Mouse (Mus musculus) left cerebral cortex, adult 11 months (tissue): Measurements from ENCODE around the gene Zfp961.
"Not testable (repeated sequence)": the region's sequence is repeated elsewhere in the genome, so short reads cannot be mapped to it uniquely, and the experiment has no call there.

ENCODE experiments used
- DNase-seq: peaks from one replicate; pipeline ENCODE4 v3.0.0; 2022; ENCODE audit warnings: low spot score

Zfp961 gene

DNA sequence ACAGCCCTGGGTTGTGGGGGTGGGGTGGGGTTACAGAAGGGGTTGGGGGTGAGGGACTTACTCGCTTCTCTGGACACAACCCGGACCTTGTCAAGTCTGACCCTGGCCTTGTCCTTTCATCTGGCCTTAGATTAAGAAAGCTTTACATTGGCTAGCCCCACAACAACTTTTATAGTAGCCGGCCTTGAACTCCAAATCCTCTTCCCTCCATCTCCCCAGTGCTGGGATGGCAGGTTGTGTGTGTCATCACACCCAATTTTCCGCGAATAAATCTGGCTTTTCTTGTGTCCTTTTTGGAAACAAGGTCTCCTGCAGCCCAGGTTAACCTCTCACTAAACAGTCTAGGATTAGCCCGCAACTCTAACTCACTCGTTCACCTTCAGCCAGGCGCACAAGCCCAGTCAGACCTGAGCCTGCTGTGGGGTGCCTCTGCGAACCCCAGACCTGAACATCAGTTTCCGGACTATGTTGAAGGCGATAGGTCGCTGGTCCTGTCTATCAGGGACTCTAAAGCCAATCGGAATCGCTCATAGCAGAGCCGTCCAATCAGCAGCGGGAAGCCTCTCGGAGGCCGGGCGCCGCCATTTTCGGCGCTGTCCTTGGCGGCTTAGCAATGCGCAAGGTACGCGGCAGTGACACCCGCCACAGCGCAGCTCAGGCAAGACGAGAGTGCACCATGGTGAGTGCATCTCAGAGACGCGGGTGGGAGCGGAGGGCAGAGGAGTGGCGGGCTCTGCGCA is at the start of gene Zfp961:
Gene Zfp961 (plus strand): TSS at position 557 of the 740 bp plus-strand sequence.
- peak; percentile 97 for DNase-seq

GRCm38 (mm10) chr8:71903084-71903483 is 47.8 kb upstream of the Zfp961 start:
- not testable (repeated sequence) for DNase-seq

DNA sequence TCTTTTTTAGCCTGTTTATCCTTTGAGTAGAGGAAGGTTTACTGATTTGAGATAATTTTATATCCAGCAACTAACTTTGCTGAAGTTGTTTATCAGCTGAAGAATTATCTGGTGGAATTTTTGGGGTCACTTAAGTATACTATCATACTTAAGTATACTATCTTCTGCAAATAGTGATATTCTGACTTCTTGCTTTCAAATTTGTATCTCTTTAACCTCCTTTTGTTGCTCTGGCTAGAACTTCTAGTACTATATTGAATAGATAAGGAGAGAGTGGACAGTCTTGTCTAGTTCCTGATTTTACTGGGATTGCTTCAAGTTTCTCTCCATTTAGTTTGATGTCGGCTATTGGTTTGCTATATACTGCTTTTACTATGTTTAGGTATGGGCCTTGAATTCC is 44.0 kb upstream of the Zfp961 start:
- DNase-seq: no peak

DNA sequence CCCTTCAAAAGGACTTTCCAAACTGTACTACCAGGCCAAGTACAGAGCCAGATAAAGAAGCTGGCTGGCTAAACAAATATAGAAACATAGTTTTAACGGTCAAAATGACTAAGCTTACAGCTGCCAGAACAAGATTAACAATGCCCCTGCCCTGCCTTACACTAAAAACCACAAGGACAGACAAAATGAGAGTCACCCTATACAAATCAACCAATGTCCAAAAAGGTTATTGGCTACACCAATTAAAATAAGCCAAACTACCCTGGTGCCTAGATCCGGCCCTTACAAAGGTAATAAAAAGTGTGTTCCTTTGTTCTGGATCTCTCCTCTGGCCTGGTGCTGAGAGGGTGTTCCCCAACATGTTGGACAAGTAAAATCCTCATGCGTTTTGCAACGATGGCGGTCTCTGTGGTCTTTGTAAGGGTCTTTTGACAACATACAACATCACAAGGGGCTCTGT is 43.0 kb upstream of the Zfp961 start:
- no peak for DNase-seq

GRCm38 (mm10) chr8:71908309-71909261 is 42.3 kb upstream of the Zfp961 start, which contains the start of the genes Zfp882 and Zfp617:
Zfp882 (plus strand) TSS chr8:71908608.
Zfp617 (plus strand) TSS chr8:71908635.
- DNase-seq: peak; percentile 84

DNA sequence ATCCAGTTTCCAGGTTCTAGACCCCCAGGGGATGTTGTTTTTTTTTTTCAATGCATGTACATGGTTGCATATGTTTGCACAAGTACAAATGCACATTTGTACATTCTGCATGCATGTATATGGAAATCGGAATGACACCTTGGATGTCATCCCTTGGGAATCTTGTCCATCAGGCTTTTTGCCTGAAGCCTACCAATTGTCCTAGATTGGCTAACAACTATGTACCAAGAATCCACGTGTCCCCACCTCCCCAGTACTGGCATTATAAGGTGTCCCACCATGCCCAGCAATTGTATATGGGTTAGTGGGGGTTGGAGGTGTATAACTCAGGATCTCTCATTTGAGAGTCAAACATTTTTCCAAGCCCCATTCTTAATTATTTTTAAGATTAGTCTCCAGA is 38.6 kb upstream of the Zfp961 start:
- DNase-seq: no peak

- DNase-seq: peak; percentile 93
Measured at GRCm38 (mm10) chr8:71922567-71923401, 28.1 kb upstream of the Zfp961 start.

- DNase-seq: no peak
Measured at GRCm38 (mm10) chr8:71925791-71926190, 25.0 kb upstream of the Zfp961 start.

- no peak for DNase-seq
Measured at GRCm38 (mm10) chr8:71926551-71926950, 24.3 kb upstream of the Zfp961 start.

GRCm38 (mm10) chr8:71927779-71928178 is 23.1 kb upstream of the Zfp961 start:
- DNase-seq: no peak

- DNase-seq: not testable (repeated sequence)
Measured at GRCm38 (mm10) chr8:71938037-71938436, 12.8 kb upstream of the Zfp961 start.

GRCm38 (mm10) chr8:71940293-71941208 is 10.3 kb upstream of the Zfp961 start:
- no peak for DNase-seq

DNA sequence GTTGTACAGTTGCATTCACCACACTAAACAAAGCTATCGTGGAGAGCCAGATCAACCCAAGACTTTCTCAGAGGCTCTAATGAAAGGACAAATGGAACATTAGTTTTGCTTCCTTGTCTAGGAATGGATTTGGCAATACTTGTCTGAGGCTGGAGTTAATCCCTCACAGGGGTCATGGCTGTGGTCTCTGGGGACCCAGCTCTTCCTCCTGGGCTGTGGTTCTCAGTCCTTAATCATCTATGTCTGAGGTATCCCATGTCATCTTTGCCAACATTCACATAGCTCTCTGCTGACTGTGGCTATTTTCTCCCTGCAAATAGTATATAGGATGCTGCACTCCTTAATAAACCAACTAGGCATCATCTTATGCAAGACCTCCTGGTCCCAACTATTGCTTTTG is 9.1 kb upstream of the Zfp961 start:
- DNase-seq: no peak

DNA sequence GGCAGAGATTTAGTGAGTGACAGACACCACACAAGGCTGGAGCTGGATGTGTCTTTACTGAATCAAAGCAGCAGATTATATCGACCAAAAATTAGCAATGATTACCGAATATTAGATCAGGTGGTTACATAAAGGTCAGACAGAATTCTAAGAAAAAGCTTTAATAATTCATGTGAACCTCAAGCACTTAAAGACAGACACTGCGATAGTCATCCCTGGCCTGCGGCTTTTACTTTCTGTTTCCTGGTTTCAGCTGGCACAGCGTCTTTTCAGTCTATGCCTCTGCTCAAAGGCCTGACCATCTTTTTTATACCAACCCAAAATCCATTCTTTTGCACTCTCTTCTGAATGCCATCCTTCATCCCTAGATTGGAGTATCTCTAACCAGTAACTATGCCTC is 2.2 kb upstream of the Zfp961 start:
- DNase-seq: no peak

DNA sequence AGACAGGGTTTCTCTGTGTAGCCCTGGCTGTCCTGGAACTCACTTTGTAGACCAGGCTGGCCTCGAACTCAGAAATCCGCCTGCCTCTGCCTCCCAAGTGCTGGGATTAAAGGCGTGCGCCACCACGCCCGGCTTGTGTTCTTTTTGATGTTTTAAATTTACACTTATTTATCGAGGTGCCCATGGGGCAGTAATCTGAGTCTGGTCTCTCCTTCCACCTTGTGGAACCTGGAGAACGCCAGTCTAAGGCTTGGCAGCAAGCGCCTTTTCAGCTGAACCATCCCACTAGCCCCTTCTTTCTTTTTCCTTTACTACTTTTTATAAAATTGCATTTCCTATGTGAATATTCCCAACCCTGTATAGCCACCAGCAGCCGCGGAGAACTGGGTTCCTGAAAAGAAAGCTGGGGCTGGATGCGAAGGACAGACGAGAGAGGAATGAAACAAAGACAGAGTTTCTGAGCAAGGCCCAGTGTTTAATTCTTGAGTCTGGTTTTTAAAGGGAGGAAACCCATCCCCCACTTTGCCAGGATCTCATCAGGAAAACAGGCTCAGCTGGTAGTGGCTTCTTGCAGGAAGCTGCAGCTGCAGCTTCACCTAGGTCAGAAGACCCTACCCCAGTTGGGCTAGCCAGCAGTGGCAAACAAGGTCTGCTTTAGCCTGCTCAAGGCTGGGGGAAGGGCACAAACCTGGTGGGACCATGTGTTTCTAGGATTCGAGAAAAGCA is 761 bp downstream of the Zfp961 start:
- no peak for DNase-seq

DNA sequence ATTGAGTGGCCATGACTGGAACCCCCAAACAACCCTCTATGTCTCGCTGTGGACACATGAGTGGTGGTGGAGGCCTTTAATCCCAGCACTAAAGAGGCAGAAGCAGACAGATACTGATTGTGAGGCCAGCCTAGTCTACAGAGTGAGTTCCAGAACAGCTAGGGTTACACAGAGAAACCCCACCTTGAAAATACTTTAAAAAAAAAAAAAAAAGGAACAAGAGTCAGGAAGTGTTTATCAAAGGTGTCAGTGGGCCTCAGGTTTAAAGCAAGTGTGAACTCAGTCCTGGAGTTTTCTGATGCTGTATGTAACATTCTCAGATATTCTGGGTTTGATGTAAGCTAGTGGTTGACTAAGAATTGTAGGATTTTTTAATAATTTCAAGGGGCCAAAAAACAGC is 1.7 kb downstream of the Zfp961 start:
- DNase-seq: no peak

- not testable (repeated sequence) for DNase-seq
Measured at GRCm38 (mm10) chr8:71952961-71953700, 2.3 kb downstream of the Zfp961 start.

- no peak for DNase-seq
Measured at GRCm38 (mm10) chr8:71954666-71955065, 3.8 kb downstream of the Zfp961 start.

DNA sequence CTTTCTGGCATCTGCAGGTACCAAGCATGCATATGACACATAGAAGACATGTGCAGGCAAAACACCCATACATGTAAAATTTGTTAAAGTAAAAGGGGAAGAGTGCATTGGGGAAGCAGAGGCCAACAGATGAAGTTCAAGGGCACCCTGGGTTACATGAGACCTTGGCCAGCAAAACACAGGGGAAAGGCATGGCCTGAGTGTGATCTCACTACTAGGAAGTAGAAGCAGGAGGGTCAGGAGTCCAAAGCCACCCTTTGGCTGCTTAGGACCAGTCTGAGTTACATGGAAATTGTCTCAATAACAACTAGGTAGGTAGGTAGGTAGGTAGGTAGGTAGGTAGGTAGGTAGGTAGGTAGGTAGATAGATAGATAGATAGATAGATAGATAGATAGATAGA is 9.6 kb downstream of the Zfp961 start:
- DNase-seq: no peak
